Mouse (Mus musculus) hindbrain, embryonic 16.5 days (tissue): Measurements from ENCODE around the gene Il5ra. TPM values are rescaled to one million over a fixed set of nuclear protein-coding genes. Genes with fewer than 3 reads are reported as not detected.

Experiments
- ATAC-seq: fragments of 200-750 bp; cut with Nextera tagmentation; 2 replicates; pipeline ENCODE4 v1.8.0; 2017; ENCODE audit warnings: moderate TSS enrichment, moderate library complexity
- H3K27ac ChIP-seq: fragments of 300-500 bp; sonication (generic); 2 replicates; pipeline ENCODE4 v1.5.1; 2014; ENCODE audit warnings: low read depth, mild to moderate bottlenecking, control low read depth, low read length, moderate library complexity
- H3K27me3 ChIP-seq: fragments of 300-500 bp; sonication (generic); replicated peaks from 2 replicates; pipeline ENCODE4 v1.6.1; 2014; ENCODE audit warnings: low read length; ENCODE audit not compliant: control insufficient read depth, insufficient read depth
- H3K36me3 ChIP-seq: fragments of 300-500 bp; sonication (generic); 2 replicates; pipeline ENCODE4 v1.6.1; 2014; ENCODE audit warnings: mild to moderate bottlenecking, low read length, moderate library complexity, mixed read lengths; ENCODE audit not compliant: control insufficient read depth, insufficient read depth
- H3K4me1 ChIP-seq: fragments of 300-500 bp; sonication (generic); 2 replicates; pipeline ENCODE4 v1.6.1; 2014; ENCODE audit warnings: low read depth, low read length; ENCODE audit not compliant: control insufficient read depth, insufficient read depth
- H3K4me2 ChIP-seq: fragments of 300-500 bp; sonication (generic); 2 replicates; pipeline ENCODE4 v1.6.1; 2014; ENCODE audit warnings: mild to moderate bottlenecking, low read length, control low read depth, moderate library complexity
- H3K4me3 ChIP-seq: fragments of 300-500 bp; sonication (generic); 2 replicates; pipeline ENCODE4 v1.5.1; 2014; ENCODE audit warnings: mild to moderate bottlenecking, low read length, control low read depth, moderate library complexity
- H3K9ac ChIP-seq: fragments of 300-500 bp; sonication (generic); 2 replicates; pipeline ENCODE4 v1.6.1; 2014; ENCODE audit warnings: low read depth, mild to moderate bottlenecking, control low read depth, low read length, moderate library complexity
- H3K9me3 ChIP-seq: fragments of 300-500 bp; sonication (generic); 2 replicates; pipeline ENCODE4 v1.6.1; 2014; ENCODE audit warnings: mild to moderate bottlenecking, low read length, moderate library complexity; ENCODE audit not compliant: control insufficient read depth
- WGBS: fragments of 180-500 bp; shearing (Covaris S2); extraction: QIAGEN DNeasy Blood & Tissue Kit; methylation state at CpG from one replicate; pipeline ENCODE4 v1.1.7; 2014; 5-methylcytosine and 5-hydroxymethylcytosine counted together
- polyA plus RNA-seq: library from polyadenylated mRNA; unstranded; fragments of >200 nt; fragmentation: Nextera tagmentation; extraction: Ambion mirVana; gene quantifications from 2 replicates; pipeline ENCODE4 v1.2.1, GENCODE M21; 2015

Il5ra gene
- polyA plus RNA-seq, 1 experiment from 2014 or later: not detected

DNA sequence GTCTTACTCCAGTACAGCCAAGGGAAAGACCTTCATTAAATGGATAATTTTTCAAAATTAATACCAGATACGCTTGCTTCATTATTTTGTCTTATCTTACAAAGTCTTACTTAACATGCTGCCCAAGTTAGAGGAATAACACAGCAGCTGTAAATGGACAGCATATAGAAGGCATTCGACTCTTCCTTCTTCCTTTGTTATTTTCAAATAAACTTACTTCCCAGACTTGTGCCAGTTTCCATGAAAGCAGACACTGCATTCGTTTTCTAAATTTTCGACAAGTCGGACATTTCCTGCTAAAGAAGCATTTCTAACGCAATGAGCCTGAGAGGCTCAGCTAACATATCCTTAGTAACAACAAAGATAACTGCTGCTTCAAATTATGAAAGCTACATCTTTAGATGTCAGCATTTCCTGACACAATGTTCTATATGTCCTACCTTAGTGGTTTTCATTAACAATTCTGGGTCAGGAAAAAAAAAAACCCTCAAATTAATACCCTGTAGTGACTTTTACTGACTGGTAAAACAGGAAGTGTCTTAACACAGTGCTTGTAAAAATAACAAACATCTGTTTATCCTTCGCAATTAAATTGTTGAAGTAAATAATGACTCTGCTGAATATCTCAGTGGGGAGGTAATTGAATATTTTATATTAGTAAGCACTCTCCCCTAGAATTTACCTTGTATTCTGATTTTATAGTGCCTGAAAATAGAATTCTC is 3.0 kb downstream of the Il5ra start:
- ATAC-seq: no peak
- H3K4me2 ChIP-seq: no peak overlapping the region
- no peak overlapping the region for H3K9ac ChIP-seq
- no peaks in the 10 kb centered on the region for H3K4me1 ChIP-seq
- no peaks in the 10 kb centered on the region for H3K27me3 ChIP-seq
- WGBS: 86% methylated on average over 7 of the region's 7 CpGs
- no peak overlapping the region for H3K27ac ChIP-seq
- H3K4me3 ChIP-seq: no peak overlapping the region
- no peaks in the 10 kb centered on the region for H3K9me3 ChIP-seq
- no peaks in the 10 kb centered on the region for H3K36me3 ChIP-seq

GRCm38 (mm10) chr6:106743556-106744233 is 5.1 kb downstream of the Il5ra start:
- no peak overlapping the region for H3K4me3 ChIP-seq
- no peaks in the 10 kb centered on the region for H3K4me1 ChIP-seq
- H3K36me3 ChIP-seq: no peaks in the 10 kb centered on the region
- no peak overlapping the region for H3K27ac ChIP-seq
- no peak overlapping the region for H3K9ac ChIP-seq
- H3K27me3 ChIP-seq: no peaks in the 10 kb centered on the region
- ATAC-seq: no peak
- no peak overlapping the region for H3K4me2 ChIP-seq
- 70% methylated on average over 7 of the region's 7 CpGs for WGBS
- no peaks in the 10 kb centered on the region for H3K9me3 ChIP-seq

- no peaks in the 10 kb centered on the region for H3K36me3 ChIP-seq
- 95% methylated on average over 1 of the region's 1 CpGs for WGBS
- H3K27ac ChIP-seq: no peak overlapping the region
- H3K27me3 ChIP-seq: no peaks in the 10 kb centered on the region
- no peaks in the 10 kb centered on the region for H3K9me3 ChIP-seq
- no peak overlapping the region for H3K4me3 ChIP-seq
- H3K9ac ChIP-seq: no peak overlapping the region
- no peaks in the 10 kb centered on the region for H3K4me1 ChIP-seq
- H3K4me2 ChIP-seq: no peak overlapping the region
- no peak for ATAC-seq
These were observed 8.5 kb downstream of the Il5ra start for GRCm38 (mm10) chr6:106740244-106740825.

GRCm38 (mm10) chr6:106738229-106738628 is 10.6 kb downstream of the Il5ra start:
- WGBS: 83% methylated on average over 3 of the region's 3 CpGs
- Histone ChIP-seq H3K9ac (no peak overlapping the region), H3K9me3 (no peaks in the 10 kb centered on the region), H3K27ac (no peak overlapping the region), H3K4me3 (no peak overlapping the region), H3K36me3 (no peaks in the 10 kb centered on the region), H3K4me1 (no peaks in the 10 kb centered on the region), H3K27me3 (no peaks in the 10 kb centered on the region), H3K4me2 (no peak overlapping the region)
- ATAC-seq: no peak

DNA sequence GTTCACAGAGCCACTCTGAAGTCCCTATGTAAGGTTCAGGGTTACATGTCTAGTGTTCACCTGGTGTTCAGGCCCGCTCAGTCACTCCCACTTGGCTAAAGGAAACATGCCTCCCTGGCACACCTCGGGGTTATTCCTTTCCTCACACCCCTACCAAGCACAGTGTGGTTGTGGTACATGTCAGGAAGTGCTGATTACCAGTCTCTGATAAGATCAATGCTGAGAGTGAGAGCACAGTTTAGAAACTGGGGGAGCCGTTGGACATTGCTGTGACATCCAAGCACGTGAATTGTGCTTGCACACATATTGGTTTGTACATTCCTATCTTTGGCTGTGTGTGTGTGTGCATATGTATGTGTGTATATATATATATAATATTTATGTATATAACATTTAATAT is 16.3 kb downstream of the Il5ra start:
- H3K4me1 ChIP-seq: no peaks in the 10 kb centered on the region
- no peak for ATAC-seq
- WGBS: 87% methylated on average over 4 of the region's 4 CpGs
- H3K36me3 ChIP-seq: no peaks in the 10 kb centered on the region
- no peak overlapping the region for H3K4me3 ChIP-seq
- H3K27ac ChIP-seq: no peak overlapping the region
- H3K4me2 ChIP-seq: no peak overlapping the region
- no peaks in the 10 kb centered on the region for H3K27me3 ChIP-seq
- no peak overlapping the region for H3K9ac ChIP-seq
- H3K9me3 ChIP-seq: no peaks in the 10 kb centered on the region

DNA sequence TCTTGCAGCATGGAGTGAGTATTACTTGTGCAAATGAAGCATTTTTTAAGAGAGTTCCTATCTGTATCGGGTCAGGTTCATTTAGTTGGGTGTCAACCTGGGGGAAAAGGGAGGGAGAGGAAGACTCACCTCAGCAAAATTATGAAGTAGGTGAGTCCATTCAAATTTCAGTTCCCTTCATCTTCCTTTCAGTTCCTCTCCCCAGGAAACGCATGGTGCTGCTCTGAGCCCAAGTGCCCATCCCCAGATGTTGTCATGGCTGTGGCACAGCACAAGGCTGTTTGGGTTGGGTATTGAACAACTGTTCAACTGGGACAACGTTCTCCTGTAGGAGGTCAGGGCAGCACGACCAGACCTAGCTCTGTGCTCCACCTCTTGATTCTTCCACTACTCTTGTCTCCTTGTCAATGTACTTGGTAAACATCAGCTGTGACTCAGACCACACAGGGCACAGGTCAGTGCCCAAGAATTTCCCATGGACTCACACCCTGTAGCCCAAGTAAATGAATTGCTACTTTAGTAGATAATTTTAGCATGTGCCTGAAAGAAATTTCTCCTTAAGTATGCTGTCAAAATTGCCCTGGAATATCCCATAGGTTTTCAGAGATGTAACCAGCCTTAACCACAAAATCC is 19.0 kb downstream of the Il5ra start:
- Histone ChIP-seq H3K27ac (no peak overlapping the region), H3K4me1 (no peaks in the 10 kb centered on the region), H3K4me2 (no peak overlapping the region), H3K27me3 (no peaks in the 10 kb centered on the region), H3K36me3 (no peaks in the 10 kb centered on the region), H3K4me3 (no peak overlapping the region), H3K9me3 (no peaks in the 10 kb centered on the region), H3K9ac (no peak overlapping the region)
- no peak for ATAC-seq
- WGBS: 81% methylated on average over 4 of the region's 4 CpGs

- ATAC-seq: no peak
- H3K27me3 ChIP-seq: no peaks in the 10 kb centered on the region
- no peak overlapping the region for H3K4me3 ChIP-seq
- WGBS: 80% methylated on average over 1 of the region's 1 CpGs
- H3K27ac ChIP-seq: no peak overlapping the region
- no peaks in the 10 kb centered on the region for H3K36me3 ChIP-seq
- H3K9me3 ChIP-seq: no peaks in the 10 kb centered on the region
- H3K4me1 ChIP-seq: no peaks in the 10 kb centered on the region
- H3K4me2 ChIP-seq: no peak overlapping the region
- H3K9ac ChIP-seq: no peak overlapping the region
These were observed 21.1 kb downstream of the Il5ra start for GRCm38 (mm10) chr6:106727703-106728102.

GRCm38 (mm10) chr6:106726078-106726477 is 22.8 kb downstream of the Il5ra start:
- Histone ChIP-seq H3K4me3 (no peak overlapping the region), H3K9ac (no peak overlapping the region), H3K27me3 (no peaks in the 10 kb centered on the region), H3K27ac (no peak overlapping the region), H3K36me3 (no peaks in the 10 kb centered on the region), H3K4me2 (no peak overlapping the region), H3K9me3 (no peaks in the 10 kb centered on the region), H3K4me1 (no peaks in the 10 kb centered on the region)
- no peak for ATAC-seq
- WGBS: 80% methylated on average over 6 of the region's 6 CpGs

- Histone ChIP-seq H3K27ac (no peak overlapping the region), H3K9ac (no peak overlapping the region)
- WGBS: 89% methylated on average over 4 of the region's 4 CpGs
These were observed 23.2 kb downstream of the Il5ra start for GRCm38 (mm10) chr6:106725642-106726041.

More at GRCm38 (mm10) chr6:106725642-106726041, 23.2 kb downstream of the Il5ra start:
- Histone ChIP-seq H3K27me3 (no peaks in the 10 kb centered on the region), H3K9me3 (no peaks in the 10 kb centered on the region), H3K4me1 (no peaks in the 10 kb centered on the region), H3K4me2 (no peak overlapping the region), H3K36me3 (no peaks in the 10 kb centered on the region), H3K4me3 (no peak overlapping the region)
- ATAC-seq: no peak
